Mouse (Mus musculus): ENCODE measurements around the gene Rxra.

GRCm38 (mm10) chr2:27801041-27801440 lies 124.8 kb downstream of the Rxra start:
- TF ChIP-seq CTCF (conservative IDR thresholded peaks at IDR 0.05; ENCODE audit: insufficient read depth, insufficient read length, low read depth, low read length) (no peak), POLR2A (IDR thresholded peaks at IDR 0.05; ENCODE audit: low read depth, low read length) (no peak)

All from kidney, adult 2 months (tissue).